Mouse (Mus musculus) large intestine, adult 2 months (tissue): ENCODE measurements around the gene Gm20822. TPM values are rescaled to one million over a fixed set of nuclear protein-coding genes. Genes with fewer than 3 reads are reported as not detected.
"Not testable (repeated sequence)": the region's sequence is repeated elsewhere in the genome, so short reads cannot be mapped to it uniquely, and the experiment has no call there.

Source experiments
- DNase-seq: peaks from one replicate; pipeline ENCODE4 v3.0.0-alpha.2; 2012; ENCODE audit warnings: low read depth, low spot score
- WGBS: fragments of 180-500 bp; shearing (Covaris S2); methylation state at CpG from one replicate; pipeline ENCODE4 v1.1.7; 2018; 5-methylcytosine and 5-hydroxymethylcytosine counted together
- polyA plus RNA-seq: library from polyadenylated mRNA; depleted of rRNA; stranded (reverse); fragments of >200 nt; gene quantifications from 2 replicates; pipeline ENCODE4 v1.2.3, GENCODE M21; 2012; rRNA removed

The Gm20822 gene
- not detected in 2 replicates for polyA plus RNA-seq

GRCm38 (mm10) chrY:15884671-15885070 is at the start of gene Gm20822:
Gm20822 (minus strand) TSS chrY:15884771.
- DNase-seq, result not testable (repeated sequence)
- WGBS, result no CpG with 5 or more reads among the region's 3 CpGs
